Mouse (Mus musculus): ENCODE results near the gene Eif4e1b.
A peak's percentile ranks its signal among the peaks of the same experiment; 100 is the strongest.

Eif4e1b gene

GRCm38 (mm10) chr13:54800206-54800605 is 16.4 kb downstream of the Eif4e1b start:
- DNase-seq (ENCODE audit: low spot score) = no peak

DNA sequence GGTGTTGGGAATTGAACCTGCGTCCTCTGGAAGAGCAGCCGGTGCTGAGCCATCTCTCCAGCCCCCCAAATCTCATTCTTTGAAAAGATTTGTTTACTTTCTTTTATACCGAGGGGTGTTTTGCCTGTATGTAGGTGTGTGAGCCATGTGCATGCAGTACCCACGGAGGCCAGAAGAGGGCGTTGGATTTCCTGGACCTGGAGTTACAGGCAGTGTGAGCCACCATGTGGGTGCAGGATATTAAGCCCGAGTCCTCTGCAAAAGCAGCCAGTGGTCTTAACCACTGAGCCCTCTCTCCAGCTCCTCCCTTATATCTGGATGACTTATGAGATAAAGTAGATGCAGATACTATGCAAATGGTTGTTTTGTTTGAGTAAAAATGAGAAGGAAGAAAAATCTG is 19.2 kb downstream of the Eif4e1b start:
- no peak for DNase-seq (ENCODE audit: low spot score)

GRCm38 (mm10) chr13:54805134-54805838 is 21.5 kb downstream of the Eif4e1b start:
- DNase-seq (ENCODE audit: low spot score) = peak; percentile 75

- DNase-seq (ENCODE audit: low spot score) = peak; percentile 81
Measured at GRCm38 (mm10) chr13:54806434-54806976, 22.7 kb downstream of the Eif4e1b start.

- DNase-seq (ENCODE audit: low spot score) = no peak
Measured at GRCm38 (mm10) chr13:54808067-54808466, 24.3 kb downstream of the Eif4e1b start.

DNA sequence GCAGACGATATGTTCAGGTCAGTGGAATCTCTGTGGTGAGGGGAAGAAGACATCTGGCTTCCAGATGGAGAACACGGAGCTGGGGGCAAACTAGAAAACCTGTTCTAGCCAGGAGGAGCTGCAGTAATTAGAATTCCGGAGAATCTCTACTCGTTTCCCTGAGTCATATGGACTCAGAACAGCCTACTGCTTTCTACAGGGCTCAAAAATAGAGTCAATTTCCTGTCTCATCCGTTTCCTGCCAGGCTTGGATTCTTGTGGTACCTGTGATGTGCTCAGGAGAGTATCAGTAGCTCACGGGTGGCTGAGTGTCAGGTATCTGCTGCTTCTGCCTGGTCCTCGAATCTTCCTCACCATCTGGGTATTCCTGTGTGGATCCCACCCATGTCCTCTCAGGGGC is 27.7 kb downstream of the Eif4e1b start:
- DNase-seq (ENCODE audit: low spot score) = no peak

- no peak for DNase-seq (ENCODE audit: low spot score)
Measured at GRCm38 (mm10) chr13:54813381-54813780, 29.6 kb downstream of the Eif4e1b start.

DNA sequence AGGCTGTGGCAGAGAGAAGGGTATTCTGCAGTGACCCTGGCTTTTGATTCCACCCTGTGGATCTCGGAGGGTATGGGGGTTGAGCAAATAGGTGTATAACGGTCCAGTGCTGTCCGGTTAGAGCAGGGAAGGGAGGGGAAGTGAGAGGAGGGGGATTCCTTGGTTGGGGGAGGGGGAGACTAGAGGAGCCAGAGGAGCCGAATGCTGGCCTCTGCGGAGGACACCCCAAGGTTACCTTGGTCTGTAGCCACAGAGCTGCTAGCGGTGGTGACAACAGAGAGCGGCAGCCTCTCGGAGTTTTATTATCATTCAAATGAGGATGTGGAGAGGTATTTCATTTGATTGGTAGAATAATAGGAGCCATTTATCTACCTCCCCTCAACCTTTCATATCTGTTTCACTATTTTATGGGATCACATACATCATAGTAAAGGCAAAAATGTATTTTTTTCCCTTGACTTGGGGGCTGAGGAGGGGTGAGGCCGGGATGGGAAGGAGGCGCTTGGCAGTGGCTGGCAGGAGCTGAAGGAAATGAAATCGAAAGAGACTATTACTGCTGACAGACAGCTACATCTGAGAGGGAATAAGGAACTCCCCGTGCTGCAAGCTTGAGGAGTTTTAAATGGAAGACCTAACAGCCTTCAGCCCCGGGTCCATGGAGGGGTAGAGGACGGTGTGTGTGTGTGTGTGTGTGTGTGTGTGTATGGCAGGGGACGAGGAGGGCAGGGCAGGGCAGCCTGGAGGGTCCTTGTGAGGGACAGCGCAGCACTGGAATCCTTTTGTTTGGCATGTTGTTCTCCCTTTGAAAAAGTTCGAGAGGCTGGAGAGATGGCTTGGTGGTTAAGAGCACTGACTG is 34.8 kb downstream of the Eif4e1b start:
- no peak for DNase-seq (ENCODE audit: low spot score)

- no peak for DNase-seq (ENCODE audit: low spot score)
Measured at GRCm38 (mm10) chr13:54821106-54821505, 37.3 kb downstream of the Eif4e1b start.

GRCm38 (mm10) chr13:54821931-54822330 is 38.1 kb downstream of the Eif4e1b start:
- no peak for DNase-seq (ENCODE audit: low spot score)

- DNase-seq (ENCODE audit: low spot score) = peak; percentile 53
Measured at GRCm38 (mm10) chr13:54824111-54824931, 40.5 kb downstream of the Eif4e1b start.

GRCm38 (mm10) chr13:54827992-54828391 is 44.2 kb downstream of the Eif4e1b start:
- DNase-seq (ENCODE audit: low spot score) = no peak

- no peak for DNase-seq (ENCODE audit: low spot score)
Measured at GRCm38 (mm10) chr13:54828508-54828907, 44.7 kb downstream of the Eif4e1b start.

- DNase-seq (ENCODE audit: low spot score) = peak; percentile 49
Measured at GRCm38 (mm10) chr13:54829450-54829849, 45.7 kb downstream of the Eif4e1b start.

DNA sequence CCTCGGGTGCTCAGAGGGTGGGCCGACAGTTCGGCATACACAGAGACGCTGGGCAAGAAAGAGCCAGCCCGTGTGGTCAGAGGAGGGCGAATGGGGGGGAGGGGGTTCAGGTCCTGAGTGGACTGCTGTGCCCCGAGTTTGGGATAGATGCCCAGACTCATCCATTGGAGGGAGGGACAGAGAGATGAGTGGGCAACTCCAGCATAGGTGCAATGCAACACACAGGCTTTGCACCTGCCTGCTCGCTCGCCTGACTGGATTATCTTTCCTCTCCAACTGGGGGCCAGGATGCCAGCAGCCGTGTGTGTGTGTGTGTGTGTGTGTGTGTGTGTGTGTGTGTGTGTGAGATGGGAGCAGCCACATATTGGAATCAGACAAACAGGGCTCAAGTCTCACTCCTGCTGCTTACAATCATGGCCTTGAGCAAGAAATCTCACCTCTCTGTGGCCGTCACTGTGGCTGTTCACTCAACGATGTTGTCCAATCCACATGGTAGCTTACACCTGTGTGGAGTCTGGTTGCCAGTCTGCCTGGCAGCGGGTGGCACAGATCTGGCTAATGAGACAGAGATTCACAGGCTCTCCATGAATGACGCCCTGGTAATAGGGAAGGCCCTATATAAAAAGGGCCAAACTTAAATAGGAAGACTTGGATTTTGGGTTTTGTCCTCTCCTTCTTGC is 52.7 kb downstream of the Eif4e1b start:
- no peak for DNase-seq (ENCODE audit: low spot score)

GRCm38 (mm10) chr13:54837061-54837460 is 53.3 kb downstream of the Eif4e1b start:
- no peak for DNase-seq (ENCODE audit: low spot score)

- peak; percentile 31 for DNase-seq (ENCODE audit: low spot score)
Measured at GRCm38 (mm10) chr13:54837471-54837889, 53.7 kb downstream of the Eif4e1b start.

Measured in retina, embryonic 14.5 days (tissue).